Mouse (Mus musculus): ENCODE results near the gene Bhlhe41.
A peak's percentile ranks its signal among the peaks of the same experiment; 100 is the strongest.

The Bhlhe41 gene

DNA sequence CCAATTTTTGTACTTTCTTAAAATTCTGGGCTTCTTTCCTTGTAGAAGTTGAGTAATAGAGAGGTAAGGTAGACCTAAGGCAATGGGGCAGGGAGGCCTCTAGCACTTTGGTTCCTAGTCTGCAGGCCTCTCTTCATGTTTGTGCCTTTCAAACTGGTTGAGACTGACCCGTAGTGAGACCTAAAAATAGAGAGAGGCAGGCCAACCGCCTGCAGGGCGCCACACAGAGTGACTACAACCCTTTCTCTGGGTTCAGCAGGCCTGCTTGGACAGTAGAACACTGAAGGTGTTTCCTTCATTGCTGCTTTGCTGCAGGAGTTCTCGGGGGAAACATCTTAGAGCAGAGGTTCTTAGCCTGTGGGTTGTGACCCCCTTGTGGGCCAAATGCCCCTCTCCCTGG, 5.6 kb upstream of the Bhlhe41 start:
- no peak for DNase-seq (ENCODE audit: low read depth, low spot score)

GRCm38 (mm10) chr6:145867111-145867510, 1.8 kb upstream of the Bhlhe41 start:
- no peak for DNase-seq (ENCODE audit: low read depth, low spot score)

GRCm38 (mm10) chr6:145865886-145866851, 811 bp upstream of the Bhlhe41 start:
- peak; percentile 95 for DNase-seq (ENCODE audit: low read depth, low spot score)

DNA sequence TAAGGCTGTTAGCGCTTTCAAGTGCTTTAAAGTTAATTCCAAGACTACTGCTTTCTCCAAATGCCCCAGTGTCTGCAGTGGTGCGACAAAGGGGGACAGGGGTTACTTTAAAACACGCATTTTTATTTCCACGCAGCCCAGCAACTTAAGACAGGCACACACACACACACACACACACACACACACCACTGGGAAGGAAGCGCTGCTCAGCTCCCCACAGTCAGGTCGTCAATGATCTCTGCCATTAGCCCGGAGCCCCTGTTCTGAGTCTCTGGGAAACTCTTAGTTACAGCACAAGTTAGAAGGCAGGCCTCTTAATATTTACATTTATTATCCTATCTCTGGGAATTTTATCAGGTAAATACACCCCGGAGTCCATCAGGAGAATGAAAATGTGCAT, 1.2 kb downstream of the Bhlhe41 start:
- peak; percentile 57 for DNase-seq (ENCODE audit: low read depth, low spot score)

DNA sequence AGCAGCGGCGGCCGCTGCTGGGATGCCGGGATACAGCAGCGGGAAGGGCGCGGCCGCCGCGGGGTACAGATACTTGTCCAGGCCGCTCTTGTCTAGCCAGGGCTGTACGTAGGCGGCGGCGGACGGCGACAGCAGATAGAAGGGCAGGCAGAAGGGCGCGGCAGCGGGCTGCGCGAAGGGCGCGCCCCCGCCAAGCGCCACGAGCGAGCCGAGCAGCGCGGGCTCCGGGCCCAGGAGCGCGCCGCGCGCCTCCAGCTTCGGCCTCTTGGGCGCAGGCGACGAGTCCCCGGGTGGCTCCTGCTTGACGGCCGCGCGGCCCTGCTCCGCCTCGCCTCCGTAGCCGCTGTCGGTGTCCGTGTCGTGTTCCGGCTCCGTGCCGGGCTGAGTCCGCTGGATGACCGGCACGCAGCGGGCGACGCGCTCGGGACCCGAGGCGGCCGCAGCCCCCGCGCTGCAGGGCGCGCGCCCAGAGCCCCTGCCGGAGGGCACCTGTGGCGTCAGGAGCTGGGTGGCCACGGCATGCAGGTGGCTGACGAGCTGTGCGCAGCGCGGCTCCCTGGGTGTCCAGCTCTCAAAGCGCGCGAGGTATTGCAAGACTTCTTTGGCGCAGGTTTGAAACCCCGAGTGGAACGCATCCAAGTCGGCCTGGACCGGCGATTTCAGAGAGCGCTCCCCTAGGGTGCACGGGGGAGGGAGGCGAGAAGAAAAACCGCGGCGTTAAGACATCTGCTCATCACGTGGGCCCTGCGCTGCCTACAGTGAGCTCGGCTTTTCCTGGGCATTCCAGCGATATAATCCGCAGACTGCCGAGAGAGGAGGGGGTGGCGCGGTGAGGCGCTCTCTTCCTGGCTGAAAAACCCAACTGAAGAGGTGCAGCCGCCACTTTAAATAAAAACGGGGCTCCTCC, 2.0 kb downstream of the Bhlhe41 start:
- peak; percentile 93 for DNase-seq (ENCODE audit: low read depth, low spot score)

DNA sequence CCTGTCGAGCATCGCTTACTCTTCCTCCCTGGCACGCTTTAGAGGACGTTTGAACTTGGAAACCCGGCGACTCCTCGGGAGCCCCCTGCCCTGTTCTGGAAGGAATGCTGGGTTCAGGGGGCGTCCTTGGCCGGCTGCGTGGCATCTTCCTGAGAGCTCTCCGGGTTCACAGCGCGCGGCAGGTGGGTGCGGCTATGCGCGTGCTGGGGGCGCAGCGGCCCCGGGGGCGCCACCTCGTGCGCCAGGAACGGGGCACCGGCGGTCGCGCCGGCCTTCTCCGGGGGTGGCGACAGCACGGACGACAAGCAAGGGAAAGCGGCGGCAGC, 2.7 kb downstream of the Bhlhe41 start:
- no peak for DNase-seq (ENCODE audit: low read depth, low spot score)

GRCm38 (mm10) chr6:145862321-145862720, 3.0 kb downstream of the Bhlhe41 start:
- no peak for DNase-seq (ENCODE audit: low read depth, low spot score)

- DNase-seq (ENCODE audit: low read depth, low spot score): peak; percentile 32
Observed at GRCm38 (mm10) chr6:145861462-145862227, 3.7 kb downstream of the Bhlhe41 start.

DNA sequence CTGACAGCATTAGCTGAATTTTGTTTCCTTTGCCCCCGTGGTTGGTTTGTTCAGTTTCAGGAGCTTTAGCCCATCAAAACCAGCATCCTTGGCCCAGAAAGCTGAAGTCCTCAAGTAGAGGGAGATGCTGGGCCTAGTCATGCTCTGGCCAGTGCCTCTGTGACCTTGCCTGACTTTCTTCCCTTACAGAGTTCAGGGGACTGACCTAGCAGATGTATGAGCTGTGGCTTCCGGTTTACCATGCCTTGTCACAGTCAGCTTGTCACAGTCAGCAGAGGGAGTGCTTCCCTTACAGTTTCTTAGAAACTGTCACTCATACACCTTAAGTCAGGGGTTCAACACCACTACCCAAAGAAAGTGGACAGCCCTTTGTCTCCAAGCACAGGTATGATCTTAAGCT, 5.0 kb downstream of the Bhlhe41 start:
- DNase-seq (ENCODE audit: low read depth, low spot score): peak; percentile 57

GRCm38 (mm10) chr6:145858414-145858813, 6.9 kb downstream of the Bhlhe41 start:
- DNase-seq (ENCODE audit: low read depth, low spot score): no peak

DNA sequence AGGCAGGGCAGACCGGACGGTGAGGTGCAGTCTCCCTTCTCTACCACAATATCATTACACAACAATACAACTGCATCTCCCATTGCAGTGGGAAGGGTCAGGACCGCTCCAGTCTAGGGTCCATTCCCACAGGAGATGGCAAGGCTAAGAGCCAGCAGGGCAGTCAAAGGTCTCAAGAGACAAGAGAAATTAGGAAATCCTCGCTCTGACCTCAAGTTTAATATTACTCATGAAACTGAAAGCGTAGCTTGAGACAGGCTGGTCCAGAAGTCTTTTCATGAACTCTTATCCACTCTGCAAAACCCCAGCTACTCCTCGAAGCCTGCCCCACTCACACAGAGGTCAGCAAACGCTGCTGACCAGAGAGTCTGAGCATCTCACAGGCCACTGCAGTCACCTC, 7.9 kb downstream of the Bhlhe41 start:
- no peak for DNase-seq (ENCODE audit: low read depth, low spot score)

- peak; percentile 98 for DNase-seq (ENCODE audit: low read depth, low spot score)
Observed at GRCm38 (mm10) chr6:145855720-145856551, 9.4 kb downstream of the Bhlhe41 start.

- peak; percentile 23 for DNase-seq (ENCODE audit: low read depth, low spot score)
Observed at GRCm38 (mm10) chr6:145854756-145855155, 10.6 kb downstream of the Bhlhe41 start.

DNA sequence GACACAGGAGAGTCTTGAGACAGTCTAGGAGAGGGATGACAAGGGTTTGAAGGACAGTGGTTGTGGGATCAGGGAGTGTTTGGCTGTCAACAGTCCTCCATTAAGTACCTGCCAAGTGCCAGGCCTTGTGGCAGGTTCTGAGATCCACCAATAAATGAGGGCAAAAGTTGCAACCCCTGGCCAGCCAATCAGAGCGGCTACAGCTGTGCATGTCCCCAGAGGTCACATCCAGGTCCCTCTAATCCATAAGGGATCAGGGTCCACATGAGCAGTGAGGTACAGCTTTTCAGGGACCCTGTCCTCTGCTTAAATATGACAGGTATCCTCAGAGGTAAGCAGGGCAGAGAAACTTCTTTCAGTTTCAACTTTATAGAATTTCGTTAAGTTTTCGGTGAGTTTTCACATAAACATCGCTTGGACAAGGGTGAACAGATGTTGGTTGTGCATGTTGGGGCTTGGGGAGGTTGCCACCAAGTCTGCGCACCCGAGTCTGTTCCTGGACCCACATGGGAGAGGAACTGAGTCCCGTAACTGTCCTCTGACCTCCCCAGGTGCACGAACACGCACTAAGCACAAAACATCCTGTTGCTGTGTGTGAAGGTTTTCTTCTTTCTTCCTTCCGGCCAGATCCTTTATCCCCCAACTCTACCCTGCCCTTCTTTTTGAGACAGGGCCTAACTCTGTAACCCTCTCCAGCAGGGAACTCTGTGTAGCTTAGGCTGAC, 11.8 kb downstream of the Bhlhe41 start:
- no peak for DNase-seq (ENCODE audit: low read depth, low spot score)

DNA sequence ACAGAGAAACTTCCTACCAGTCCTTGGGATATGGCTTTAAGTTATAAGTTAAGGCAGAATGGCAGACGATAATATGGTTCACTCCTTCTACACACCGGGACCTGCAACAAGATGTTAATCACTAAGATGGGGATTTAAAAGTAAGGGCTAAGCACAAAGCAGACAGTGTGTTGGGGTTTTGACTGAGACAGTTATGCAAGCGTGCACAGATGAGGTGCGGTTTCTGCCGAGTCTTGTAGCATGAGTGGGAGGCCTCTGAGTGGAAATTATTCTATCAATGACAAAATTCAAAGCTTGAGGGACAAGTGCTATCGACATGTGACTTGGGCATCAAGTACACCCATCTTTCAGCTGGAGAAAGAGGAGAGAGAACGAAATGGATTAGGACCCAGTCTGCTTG, 12.7 kb downstream of the Bhlhe41 start:
- DNase-seq (ENCODE audit: low read depth, low spot score): peak; percentile 72

- DNase-seq (ENCODE audit: low read depth, low spot score): peak; percentile 25
Observed at GRCm38 (mm10) chr6:145851956-145852355, 13.4 kb downstream of the Bhlhe41 start.

- DNase-seq (ENCODE audit: low read depth, low spot score): peak; percentile 65
Observed at GRCm38 (mm10) chr6:145850789-145851188, 14.6 kb downstream of the Bhlhe41 start.

- DNase-seq (ENCODE audit: low read depth, low spot score): no peak
Observed at GRCm38 (mm10) chr6:145847661-145848060, 17.7 kb downstream of the Bhlhe41 start.

- DNase-seq (ENCODE audit: low read depth, low spot score): no peak
Observed at GRCm38 (mm10) chr6:145846948-145847347, 18.4 kb downstream of the Bhlhe41 start.

DNA sequence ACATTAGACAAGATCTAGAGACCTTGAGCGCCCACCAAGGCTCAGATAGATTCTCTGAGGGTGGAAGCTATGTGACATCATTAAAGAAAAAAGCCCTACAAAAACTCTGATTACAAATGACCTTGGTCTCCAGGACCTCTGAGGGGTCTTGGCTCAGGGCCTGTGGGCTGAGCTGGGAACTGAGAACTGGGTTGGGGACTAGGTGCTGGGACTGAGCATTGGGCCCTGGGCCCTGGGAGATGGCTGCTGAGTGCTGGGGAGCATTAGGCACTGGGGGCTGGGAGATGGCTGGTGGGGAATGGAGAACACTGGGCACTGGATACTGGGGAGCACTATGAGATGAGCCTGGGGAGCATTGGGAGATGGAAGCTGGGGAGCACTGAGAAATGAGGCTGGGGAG, 19.3 kb downstream of the Bhlhe41 start:
- no peak for DNase-seq (ENCODE audit: low read depth, low spot score)

Measured in brain, adult 2 months (tissue).